Mouse (Mus musculus): ENCODE measurements at regions not wholly inside any gene's neighbourhood (a gene's known extent, or its start where the extent isn't known, plus 50 kb on each side); places are given as distances from the start of the nearest gene placed in this dataset.

- no peak overlapping the region for H3K4me2 ChIP-seq (replicated peaks; ENCODE audit: low read depth)
- 91% methylated on average over 3 of the region's 3 CpGs for WGBS
- H3K36me3 ChIP-seq (ENCODE audit: control insufficient read depth, insufficient read depth) = no peaks in the 10 kb centered on the region
- H3K27ac ChIP-seq (ENCODE audit: low read depth, low read length) = no peak overlapping the region
- TF ChIP-seq CTCF (IDR thresholded peaks at IDR 0.05; ENCODE audit: low read depth) = no peak
- ATAC-seq = no peak
- no peak overlapping the region for H3K9ac ChIP-seq (ENCODE audit: low read depth, low read length)
- no peaks in the 10 kb centered on the region for H3K9me3 ChIP-seq (ENCODE audit: control insufficient read depth)
- H3K4me1 ChIP-seq (replicated peaks; ENCODE audit: control insufficient read depth, insufficient read depth, low read length) = no peaks in the 10 kb centered on the region
- H3K4me3 ChIP-seq (ENCODE audit: low read depth, low read length) = no peak overlapping the region
- H3K27me3 ChIP-seq (replicated peaks; ENCODE audit: control insufficient read depth, insufficient read depth, low read length) = no peaks in the 10 kb centered on the region
Observed at GRCm38 (mm10) chr14:100561884-100562283, 277.4 kb upstream of the Klf12 start.

- H3K9ac ChIP-seq (ENCODE audit: low read depth, low read length) = no peak overlapping the region
- no peak overlapping the region for H3K27ac ChIP-seq (ENCODE audit: low read depth, low read length)
- no peaks in the 10 kb centered on the region for H3K9me3 ChIP-seq (ENCODE audit: control insufficient read depth)
- 21% methylated on average over 4 of the region's 4 CpGs for WGBS
- H3K4me3 ChIP-seq (ENCODE audit: low read depth, low read length) = no peak overlapping the region
- no peaks in the 10 kb centered on the region for H3K36me3 ChIP-seq (ENCODE audit: control insufficient read depth, insufficient read depth)
- no peak overlapping the region for H3K4me2 ChIP-seq (replicated peaks; ENCODE audit: low read depth)
- H3K4me1 ChIP-seq (replicated peaks; ENCODE audit: control insufficient read depth, insufficient read depth, low read length) = no peaks in the 10 kb centered on the region
- TF ChIP-seq CTCF (IDR thresholded peaks at IDR 0.05; ENCODE audit: low read depth) = no peak
- H3K27me3 ChIP-seq (replicated peaks; ENCODE audit: control insufficient read depth, insufficient read depth, low read length) = no peaks in the 10 kb centered on the region
- no peak for ATAC-seq
Observed at GRCm38 (mm10) chr14:100558378-100558777, 273.9 kb upstream of the Klf12 start.

GRCm38 (mm10) chr14:100552466-100552865 is 268.0 kb upstream of the Klf12 start:
- Histone ChIP-seq H3K27me3 (replicated peaks; ENCODE audit: control insufficient read depth, insufficient read depth, low read length) (no peaks in the 10 kb centered on the region), H3K36me3 (ENCODE audit: control insufficient read depth, insufficient read depth) (no peaks in the 10 kb centered on the region), H3K4me3 (ENCODE audit: low read depth, low read length) (no peak overlapping the region), H3K4me1 (replicated peaks; ENCODE audit: control insufficient read depth, insufficient read depth, low read length) (no peaks in the 10 kb centered on the region), H3K9ac (ENCODE audit: low read depth, low read length) (no peak overlapping the region), H3K27ac (ENCODE audit: low read depth, low read length) (no peak overlapping the region), H3K9me3 (ENCODE audit: control insufficient read depth) (no peaks in the 10 kb centered on the region), H3K4me2 (replicated peaks; ENCODE audit: low read depth) (no peak overlapping the region)
- no peak for ATAC-seq
- TF ChIP-seq CTCF (IDR thresholded peaks at IDR 0.05; ENCODE audit: low read depth) = no peak
- 54% methylated on average over 2 of the region's 2 CpGs for WGBS

GRCm38 (mm10) chr14:100550266-100550665 is 265.8 kb upstream of the Klf12 start:
- no peak for TF ChIP-seq CTCF (IDR thresholded peaks at IDR 0.05; ENCODE audit: low read depth)
- Histone ChIP-seq H3K27me3 (replicated peaks; ENCODE audit: control insufficient read depth, insufficient read depth, low read length) (no peaks in the 10 kb centered on the region), H3K9ac (ENCODE audit: low read depth, low read length) (no peak overlapping the region), H3K9me3 (ENCODE audit: control insufficient read depth) (no peaks in the 10 kb centered on the region), H3K4me1 (replicated peaks; ENCODE audit: control insufficient read depth, insufficient read depth, low read length) (no peaks in the 10 kb centered on the region), H3K4me3 (ENCODE audit: low read depth, low read length) (no peak overlapping the region), H3K27ac (ENCODE audit: low read depth, low read length) (no peak overlapping the region), H3K36me3 (ENCODE audit: control insufficient read depth, insufficient read depth) (no peaks in the 10 kb centered on the region), H3K4me2 (replicated peaks; ENCODE audit: low read depth) (no peak overlapping the region)
- no peak for ATAC-seq
- 84% methylated on average over 3 of the region's 3 CpGs for WGBS

- no peak for TF ChIP-seq CTCF (IDR thresholded peaks at IDR 0.05; ENCODE audit: low read depth)
- Histone ChIP-seq H3K36me3 (ENCODE audit: control insufficient read depth, insufficient read depth) (no peaks in the 10 kb centered on the region), H3K4me3 (ENCODE audit: low read depth, low read length) (no peak overlapping the region), H3K27ac (ENCODE audit: low read depth, low read length) (no peak overlapping the region), H3K9me3 (ENCODE audit: control insufficient read depth) (no peaks in the 10 kb centered on the region), H3K4me1 (replicated peaks; ENCODE audit: control insufficient read depth, insufficient read depth, low read length) (no peaks in the 10 kb centered on the region), H3K27me3 (replicated peaks; ENCODE audit: control insufficient read depth, insufficient read depth, low read length) (no peaks in the 10 kb centered on the region), H3K9ac (ENCODE audit: low read depth, low read length) (no peak overlapping the region), H3K4me2 (replicated peaks; ENCODE audit: low read depth) (no peak overlapping the region)
- peak; percentile 16; the same call in 1 of the 2 replicates for ATAC-seq
- WGBS = 74% methylated on average over 2 of the region's 2 CpGs
Observed at GRCm38 (mm10) chr14:100530217-100530616, 245.7 kb upstream of the Klf12 start.

GRCm38 (mm10) chr14:100529758-100530157 is 245.3 kb upstream of the Klf12 start:
- no peak overlapping the region for H3K4me2 ChIP-seq (replicated peaks; ENCODE audit: low read depth)
- TF ChIP-seq CTCF (IDR thresholded peaks at IDR 0.05; ENCODE audit: low read depth) = no peak
- no peaks in the 10 kb centered on the region for H3K36me3 ChIP-seq (ENCODE audit: control insufficient read depth, insufficient read depth)
- H3K4me1 ChIP-seq (replicated peaks; ENCODE audit: control insufficient read depth, insufficient read depth, low read length) = no peaks in the 10 kb centered on the region
- no peak overlapping the region for H3K27ac ChIP-seq (ENCODE audit: low read depth, low read length)
- no peak overlapping the region for H3K4me3 ChIP-seq (ENCODE audit: low read depth, low read length)
- no peaks in the 10 kb centered on the region for H3K27me3 ChIP-seq (replicated peaks; ENCODE audit: control insufficient read depth, insufficient read depth, low read length)
- H3K9ac ChIP-seq (ENCODE audit: low read depth, low read length) = no peak overlapping the region
- WGBS = 61% methylated on average over 1 of the region's 1 CpGs
- peak; percentile 54; the same call in 1 of the 2 replicates for ATAC-seq
- no peaks in the 10 kb centered on the region for H3K9me3 ChIP-seq (ENCODE audit: control insufficient read depth)

GRCm38 (mm10) chr14:100509396-100509795 is 224.9 kb upstream of the Klf12 start:
- 70% methylated on average over 2 of the region's 2 CpGs for WGBS
- H3K4me2 ChIP-seq (replicated peaks; ENCODE audit: low read depth) = no peak overlapping the region
- no peaks in the 10 kb centered on the region for H3K27me3 ChIP-seq (replicated peaks; ENCODE audit: control insufficient read depth, insufficient read depth, low read length)
- H3K27ac ChIP-seq (ENCODE audit: low read depth, low read length) = no peak overlapping the region
- ATAC-seq = no peak
- H3K9me3 ChIP-seq (ENCODE audit: control insufficient read depth) = no peaks in the 10 kb centered on the region
- H3K4me3 ChIP-seq (ENCODE audit: low read depth, low read length) = no peak overlapping the region
- no peak overlapping the region for H3K9ac ChIP-seq (ENCODE audit: low read depth, low read length)
- TF ChIP-seq CTCF (IDR thresholded peaks at IDR 0.05; ENCODE audit: low read depth) = no peak
- H3K4me1 ChIP-seq (replicated peaks; ENCODE audit: control insufficient read depth, insufficient read depth, low read length) = no peaks in the 10 kb centered on the region
- no peaks in the 10 kb centered on the region for H3K36me3 ChIP-seq (ENCODE audit: control insufficient read depth, insufficient read depth)
